Mouse (Mus musculus): ENCODE measurements around the gene Gtf2h1. TPM values are rescaled to one million over a fixed set of nuclear protein-coding genes. Genes with fewer than 3 reads are reported as not detected.

The Gtf2h1 gene
- polyA plus RNA-seq, 1 experiment, result 5.9 TPM

GRCm38 (mm10) chr7:46837073-46837472, 41.2 kb downstream of the Gtf2h1 start:
- Histone ChIP-seq H3K4me3 (ENCODE audit: low read depth, low read length) (no peak overlapping the region), H3K27me3 (ENCODE audit: control insufficient read depth, insufficient read depth, low read length) (no peaks in the 10 kb centered on the region), H3K27ac (ENCODE audit: insufficient read depth, low read depth, low read length) (no peak overlapping the region), H3K4me1 (ENCODE audit: control insufficient read depth, insufficient read depth, insufficient read length, low read length) (peaks cover 56% of the 10 kb centered on the region), H3K36me3 (ENCODE audit: control insufficient read depth, insufficient read depth, low read length) (no peaks in the 10 kb centered on the region)
- 88% methylated on average over 5 of the region's 5 CpGs for WGBS
- TF ChIP-seq POLR2A (IDR thresholded peaks at IDR 0.05; ENCODE audit: low read depth, low read length), result no peak
- no peak for TF ChIP-seq CTCF (IDR thresholded peaks at IDR 0.05; ENCODE audit: extremely low read depth, insufficient read length, insufficient replicate concordance, low read depth, low read length)

GRCm38 (mm10) chr7:46838104-46838671, 42.3 kb downstream of the Gtf2h1 start:
- Histone ChIP-seq H3K27ac (ENCODE audit: insufficient read depth, low read depth, low read length) (peak overlapping the region; percentile 99), H3K4me3 (ENCODE audit: low read depth, low read length) (peak overlapping the region; percentile 32), H3K27me3 (ENCODE audit: control insufficient read depth, insufficient read depth, low read length) (no peaks in the 10 kb centered on the region), H3K36me3 (ENCODE audit: control insufficient read depth, insufficient read depth, low read length) (no peaks in the 10 kb centered on the region), H3K4me1 (ENCODE audit: control insufficient read depth, insufficient read depth, insufficient read length, low read length) (peaks cover 55% of the 10 kb centered on the region)
- WGBS, result 7% methylated on average over 8 of the region's 9 CpGs
- TF ChIP-seq POLR2A (IDR thresholded peaks at IDR 0.05; ENCODE audit: low read depth, low read length) (0 out of 2 replicates have a peak, but pooled peaks have one; percentile 27), CTCF (IDR thresholded peaks at IDR 0.05; ENCODE audit: extremely low read depth, insufficient read length, insufficient replicate concordance, low read depth, low read length) (no peak)

- no peaks in the 10 kb centered on the region for H3K36me3 ChIP-seq (ENCODE audit: control insufficient read depth, insufficient read depth, low read length)
- TF ChIP-seq POLR2A (IDR thresholded peaks at IDR 0.05; ENCODE audit: low read depth, low read length) (peak; percentile 46; the same call in 1 of the 2 replicates), CTCF (IDR thresholded peaks at IDR 0.05; ENCODE audit: extremely low read depth, insufficient read length, insufficient replicate concordance, low read depth, low read length) (no peak)
- peaks cover 56% of the 10 kb centered on the region for H3K4me1 ChIP-seq (ENCODE audit: control insufficient read depth, insufficient read depth, insufficient read length, low read length)
- WGBS, result 2% methylated on average over 8 of the region's 8 CpGs
- H3K27ac ChIP-seq (ENCODE audit: insufficient read depth, low read depth, low read length), result peak overlapping the region; percentile 99
- H3K27me3 ChIP-seq (ENCODE audit: control insufficient read depth, insufficient read depth, low read length), result no peaks in the 10 kb centered on the region
- H3K4me3 ChIP-seq (ENCODE audit: low read depth, low read length), result peak overlapping the region; percentile 14
These were observed 43.0 kb downstream of the Gtf2h1 start for GRCm38 (mm10) chr7:46838891-46839302.

GRCm38 (mm10) chr7:46839446-46839845, 43.5 kb downstream of the Gtf2h1 start:
- Histone ChIP-seq H3K4me3 (ENCODE audit: low read depth, low read length) (no peak overlapping the region), H3K4me1 (ENCODE audit: control insufficient read depth, insufficient read depth, insufficient read length, low read length) (peaks cover 54% of the 10 kb centered on the region), H3K36me3 (ENCODE audit: control insufficient read depth, insufficient read depth, low read length) (no peaks in the 10 kb centered on the region), H3K27ac (ENCODE audit: insufficient read depth, low read depth, low read length) (peak overlapping the region; percentile 99), H3K27me3 (ENCODE audit: control insufficient read depth, insufficient read depth, low read length) (no peaks in the 10 kb centered on the region)
- WGBS, result 19% methylated on average over 7 of the region's 7 CpGs
- TF ChIP-seq POLR2A (IDR thresholded peaks at IDR 0.05; ENCODE audit: low read depth, low read length) (no peak), CTCF (IDR thresholded peaks at IDR 0.05; ENCODE audit: extremely low read depth, insufficient read length, insufficient replicate concordance, low read depth, low read length) (no peak)

- H3K4me3 ChIP-seq (ENCODE audit: low read depth, low read length), result no peak overlapping the region
- TF ChIP-seq CTCF (IDR thresholded peaks at IDR 0.05; ENCODE audit: extremely low read depth, insufficient read length, insufficient replicate concordance, low read depth, low read length) (no peak), POLR2A (IDR thresholded peaks at IDR 0.05; ENCODE audit: low read depth, low read length) (no peak)
- no peaks in the 10 kb centered on the region for H3K27me3 ChIP-seq (ENCODE audit: control insufficient read depth, insufficient read depth, low read length)
- WGBS, result 25% methylated on average over 5 of the region's 5 CpGs
- peak overlapping the region; percentile 99 for H3K27ac ChIP-seq (ENCODE audit: insufficient read depth, low read depth, low read length)
- no peaks in the 10 kb centered on the region for H3K36me3 ChIP-seq (ENCODE audit: control insufficient read depth, insufficient read depth, low read length)
- peaks cover 57% of the 10 kb centered on the region for H3K4me1 ChIP-seq (ENCODE audit: control insufficient read depth, insufficient read depth, insufficient read length, low read length)
These were observed 44.0 kb downstream of the Gtf2h1 start for GRCm38 (mm10) chr7:46839861-46840260.

GRCm38 (mm10) chr7:46840326-46840725, 44.4 kb downstream of the Gtf2h1 start:
- WGBS, result 34% methylated on average over 4 of the region's 4 CpGs
- H3K27ac ChIP-seq (ENCODE audit: insufficient read depth, low read depth, low read length), result peak overlapping the region; percentile 99

GRCm38 (mm10) chr7:46840787-46841525, 45.1 kb downstream of the Gtf2h1 start, which contains the start of gene Ldha:
Gene Ldha (plus strand): TSS chr7:46841475.
- no peaks in the 10 kb centered on the region for H3K36me3 ChIP-seq (ENCODE audit: control insufficient read depth, insufficient read depth, low read length)
- H3K4me1 ChIP-seq (ENCODE audit: control insufficient read depth, insufficient read depth, insufficient read length, low read length), result peaks cover 58% of the 10 kb centered on the region
- TF ChIP-seq POLR2A (IDR thresholded peaks at IDR 0.05; ENCODE audit: low read depth, low read length) (no peak), CTCF (IDR thresholded peaks at IDR 0.05; ENCODE audit: extremely low read depth, insufficient read length, insufficient replicate concordance, low read depth, low read length) (no peak)
- H3K27ac ChIP-seq (ENCODE audit: insufficient read depth, low read depth, low read length), result peak within 1 kb of the TSS; percentile 99
- 64% methylated on average over 6 of the region's 6 CpGs for WGBS
- no peaks in the 10 kb centered on the region for H3K27me3 ChIP-seq (ENCODE audit: control insufficient read depth, insufficient read depth, low read length)
- no peak within 1 kb of the TSS for H3K4me3 ChIP-seq (ENCODE audit: low read depth, low read length)

More at GRCm38 (mm10) chr7:46840326-46840725, 44.4 kb downstream of the Gtf2h1 start:
- H3K4me1 ChIP-seq (ENCODE audit: control insufficient read depth, insufficient read depth, insufficient read length, low read length), result peaks cover 58% of the 10 kb centered on the region
- no peaks in the 10 kb centered on the region for H3K36me3 ChIP-seq (ENCODE audit: control insufficient read depth, insufficient read depth, low read length)
- no peak overlapping the region for H3K4me3 ChIP-seq (ENCODE audit: low read depth, low read length)
- TF ChIP-seq POLR2A (IDR thresholded peaks at IDR 0.05; ENCODE audit: low read depth, low read length), result no peak
- TF ChIP-seq CTCF (IDR thresholded peaks at IDR 0.05; ENCODE audit: extremely low read depth, insufficient read length, insufficient replicate concordance, low read depth, low read length), result no peak
- no peaks in the 10 kb centered on the region for H3K27me3 ChIP-seq (ENCODE audit: control insufficient read depth, insufficient read depth, low read length)
